12 mouse cellular contexts compared by ENCODE assay signal in genomic region chr11:120204200-120204599, GRCm38 (mm10).
"Had no signal": no experiment of that assay in that cellular context is flagged by ENCODE, and none has a peak within 500 bp of the region (broad histone marks: within the 10 kb centered on the region; RNA-seq: fewer than 3 reads in every experiment).

No protein-coding gene starts in this region.

- DNase-seq: liver, embryonic 13.5 days; liver, postnatal 0 days; lung, adult 2 months; lung, postnatal 14 days; lung, postnatal 36 days; right cerebral cortex, postnatal 14 days; thymus, adult 18-20 months; thymus, postnatal 14 days; thymus, postnatal 36 days had no signal

- ATAC-seq: liver, postnatal 0 days; lung, postnatal 0 days; midbrain, embryonic 13.5 days; midbrain, embryonic 15.5 days had no signal
